Mouse (Mus musculus): Measurements from ENCODE around the gene Tbx20. TPM values are rescaled to one million over a fixed set of nuclear protein-coding genes. Genes with fewer than 3 reads are reported as not detected.
A peak's percentile ranks its signal among the peaks of the same experiment; 100 is the strongest.

Gene Tbx20
- polyA plus RNA-seq (2015; fragmentation: Nextera tagmentation; extraction: Ambion mirVana), result 0.15 and 0.30 TPM in 2 replicates

DNA sequence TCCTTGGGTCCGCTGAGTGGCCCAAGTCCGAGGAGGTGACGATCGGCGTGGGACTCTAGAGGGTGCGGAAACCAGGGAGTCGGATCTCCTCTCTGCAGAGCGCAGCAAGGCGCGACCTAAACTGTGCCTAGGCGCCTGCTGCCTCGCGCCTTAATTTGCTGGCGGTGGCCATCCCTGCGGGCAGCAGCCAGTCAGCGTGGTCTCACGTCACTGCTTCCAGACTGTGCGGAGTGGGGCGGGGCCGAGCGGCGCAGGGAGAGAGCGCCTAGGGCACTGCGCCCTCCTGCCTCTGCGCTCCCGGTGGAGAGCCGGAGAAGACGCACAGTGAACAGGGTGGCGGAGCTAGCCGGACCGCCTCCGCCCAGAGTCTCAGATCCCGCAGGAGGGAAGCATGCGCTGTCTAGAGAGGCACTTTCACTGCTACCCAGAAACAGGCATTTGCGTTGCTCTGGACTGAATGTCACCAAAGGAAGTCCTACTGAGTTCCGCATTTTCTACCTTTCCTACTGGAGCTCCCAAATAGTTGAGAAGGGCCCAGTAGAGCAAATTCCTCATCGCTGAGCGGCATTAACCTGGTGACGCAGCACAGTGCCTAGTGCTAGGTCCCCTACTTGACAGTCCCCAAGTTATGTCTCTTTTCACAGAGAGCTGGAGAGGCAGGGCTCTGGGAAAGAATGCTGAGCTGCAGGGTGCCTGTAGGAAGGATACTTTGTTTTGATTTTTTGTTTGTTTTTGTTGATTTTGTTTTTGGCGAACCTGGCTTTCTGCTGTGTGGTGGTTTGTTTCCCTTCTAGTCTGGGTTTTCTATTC lies at the start of gene Tbx20:
TSS of gene Tbx20 (minus strand) at position 144 of the 810 bp plus-strand sequence.
- peak within 1 kb of the TSS; percentile 44 for H3K4me2 ChIP-seq (ENCODE audit: low read depth, low read length)
- H3K4me1 ChIP-seq (ENCODE audit: control insufficient read depth, insufficient read depth, low read length), result peaks cover 5% of the 10 kb centered on the region; the same call in 1 of the 2 replicates
- peak within 1 kb of the TSS; percentile 30 for H3K4me3 ChIP-seq (replicated peaks; ENCODE audit: low read length)
- H3K27me3 ChIP-seq (ENCODE audit: control insufficient read depth, insufficient read depth, low read length), result peaks cover 88% of the 10 kb centered on the region
- no peaks in the 10 kb centered on the region for H3K9me3 ChIP-seq (replicated peaks; ENCODE audit: control insufficient read depth, low read length)
- H3K36me3 ChIP-seq (ENCODE audit: control insufficient read depth, insufficient read depth, low read length), result no peaks in the 10 kb centered on the region
- H3K27ac ChIP-seq (ENCODE audit: low read length), result no peak within 1 kb of the TSS
- ATAC-seq (ENCODE audit: insufficient read depth, low FRiP score), result peak; percentile 89
- H3K9ac ChIP-seq (ENCODE audit: low read length), result no peak within 1 kb of the TSS
- 1% methylated on average over 40 of the region's 40 CpGs for WGBS

DNA sequence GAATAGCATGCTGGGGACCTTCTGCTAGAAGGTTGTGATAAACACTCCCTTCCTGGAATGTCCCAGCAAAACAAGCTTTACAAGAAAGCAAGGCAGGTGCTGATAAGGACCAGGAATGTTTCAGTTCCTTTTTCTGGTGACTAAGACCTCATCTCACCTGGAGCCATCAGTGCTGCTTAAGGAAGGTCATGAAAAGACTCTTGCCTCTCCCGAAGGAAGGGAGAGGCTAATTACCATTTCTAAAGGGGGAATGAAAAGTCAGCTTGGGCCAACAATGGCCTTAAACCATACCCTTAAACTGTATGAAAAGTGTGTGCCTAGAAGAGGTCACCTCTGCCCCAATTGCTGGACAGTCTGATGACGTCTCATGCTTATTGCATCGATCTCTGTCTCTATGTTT lies 44.4 kb upstream of the Tbx20 start:
- 80% methylated on average over 3 of the region's 3 CpGs for WGBS
- no peak overlapping the region for H3K27ac ChIP-seq (ENCODE audit: low read length)
- no peaks in the 10 kb centered on the region for H3K27me3 ChIP-seq (ENCODE audit: control insufficient read depth, insufficient read depth, low read length)
- H3K9me3 ChIP-seq (replicated peaks; ENCODE audit: control insufficient read depth, low read length), result no peaks in the 10 kb centered on the region
- no peaks in the 10 kb centered on the region for H3K4me1 ChIP-seq (ENCODE audit: control insufficient read depth, insufficient read depth, low read length)
- H3K9ac ChIP-seq (ENCODE audit: low read length), result no peak overlapping the region
- H3K36me3 ChIP-seq (ENCODE audit: control insufficient read depth, insufficient read depth, low read length), result no peaks in the 10 kb centered on the region
- H3K4me2 ChIP-seq (ENCODE audit: low read depth, low read length), result no peak overlapping the region
- H3K4me3 ChIP-seq (replicated peaks; ENCODE audit: low read length), result no peak overlapping the region
- no peak for ATAC-seq (ENCODE audit: insufficient read depth, low FRiP score)

DNA sequence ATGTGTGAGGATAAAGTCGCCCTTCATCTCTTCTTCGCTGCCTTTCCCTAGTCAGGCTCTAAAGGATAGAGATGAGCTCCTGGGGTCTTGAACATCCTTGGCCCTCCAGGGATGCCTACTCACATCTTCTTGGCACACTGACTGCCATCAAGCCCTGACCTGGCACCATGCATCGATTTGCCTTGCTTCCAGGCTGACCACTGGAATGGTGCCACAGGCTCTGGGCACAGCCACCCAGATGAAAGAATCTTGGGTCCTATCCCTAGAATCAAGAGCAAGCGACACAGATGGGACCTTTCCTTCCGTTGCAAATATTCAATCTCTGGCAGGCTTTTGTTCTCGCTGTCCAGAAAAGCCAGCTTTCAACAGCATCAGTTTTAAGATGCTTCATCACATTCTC lies 38.4 kb upstream of the Tbx20 start:
- Histone ChIP-seq H3K4me1 (ENCODE audit: control insufficient read depth, insufficient read depth, low read length) (no peaks in the 10 kb centered on the region), H3K27me3 (ENCODE audit: control insufficient read depth, insufficient read depth, low read length) (no peaks in the 10 kb centered on the region), H3K4me2 (ENCODE audit: low read depth, low read length) (no peak overlapping the region), H3K9ac (ENCODE audit: low read length) (no peak overlapping the region), H3K36me3 (ENCODE audit: control insufficient read depth, insufficient read depth, low read length) (no peaks in the 10 kb centered on the region), H3K9me3 (replicated peaks; ENCODE audit: control insufficient read depth, low read length) (no peaks in the 10 kb centered on the region), H3K27ac (ENCODE audit: low read length) (no peak overlapping the region), H3K4me3 (replicated peaks; ENCODE audit: low read length) (no peak overlapping the region)
- 91% methylated on average over 6 of the region's 6 CpGs for WGBS
- ATAC-seq (ENCODE audit: insufficient read depth, low FRiP score), result no peak

DNA sequence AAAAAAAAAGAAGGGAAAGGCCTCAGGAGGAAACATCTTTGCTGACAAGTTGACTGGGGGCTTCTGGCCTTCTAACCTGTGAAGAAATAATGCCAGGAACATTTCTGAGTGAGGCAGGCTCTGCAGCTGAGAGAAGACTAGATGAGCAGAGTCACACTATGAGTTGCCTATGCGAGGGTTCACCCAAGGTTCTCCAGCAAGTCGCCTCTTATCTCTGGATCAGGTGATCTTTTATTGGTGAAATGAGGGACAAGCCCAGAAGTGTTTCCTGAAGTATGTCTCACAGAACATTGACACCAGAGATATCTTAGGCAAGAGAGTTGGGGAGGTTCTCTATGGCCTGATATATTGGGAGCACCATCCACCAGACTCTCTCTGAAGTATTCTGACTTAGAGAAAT lies 18.0 kb upstream of the Tbx20 start:
- H3K9me3 ChIP-seq (replicated peaks; ENCODE audit: control insufficient read depth, low read length), result no peaks in the 10 kb centered on the region
- no peak overlapping the region for H3K4me3 ChIP-seq (replicated peaks; ENCODE audit: low read length)
- no peaks in the 10 kb centered on the region for H3K27me3 ChIP-seq (ENCODE audit: control insufficient read depth, insufficient read depth, low read length)
- H3K27ac ChIP-seq (ENCODE audit: low read length), result no peak overlapping the region
- no peak overlapping the region for H3K4me2 ChIP-seq (ENCODE audit: low read depth, low read length)
- ATAC-seq (ENCODE audit: insufficient read depth, low FRiP score), result no peak
- H3K9ac ChIP-seq (ENCODE audit: low read length), result no peak overlapping the region
- 84% methylated on average over 2 of the region's 2 CpGs for WGBS
- no peaks in the 10 kb centered on the region for H3K4me1 ChIP-seq (ENCODE audit: control insufficient read depth, insufficient read depth, low read length)
- H3K36me3 ChIP-seq (ENCODE audit: control insufficient read depth, insufficient read depth, low read length), result no peaks in the 10 kb centered on the region

DNA sequence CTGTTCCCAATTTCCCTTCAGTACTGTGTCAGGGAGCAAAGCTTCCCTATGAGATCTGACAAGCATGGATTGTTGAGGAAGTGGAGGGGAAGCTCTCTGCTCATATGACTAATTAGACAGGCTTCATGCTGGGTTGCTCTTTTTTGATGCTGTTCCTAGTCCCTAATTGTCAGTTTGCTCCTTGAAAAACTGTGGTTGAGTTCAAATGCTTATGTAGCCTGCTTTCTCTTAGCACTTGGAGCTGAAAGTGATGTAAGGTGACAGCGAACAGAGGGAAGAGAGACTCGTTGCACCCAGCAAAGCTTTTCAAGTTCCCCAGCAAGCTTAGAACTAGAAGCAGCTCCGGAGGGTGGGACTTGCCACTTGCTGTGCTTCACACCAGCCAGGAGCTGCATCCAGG lies 15.3 kb upstream of the Tbx20 start:
- H3K36me3 ChIP-seq (ENCODE audit: control insufficient read depth, insufficient read depth, low read length), result no peaks in the 10 kb centered on the region
- ATAC-seq (ENCODE audit: insufficient read depth, low FRiP score), result no peak
- H3K4me2 ChIP-seq (ENCODE audit: low read depth, low read length), result no peak overlapping the region
- no peak overlapping the region for H3K9ac ChIP-seq (ENCODE audit: low read length)
- no peaks in the 10 kb centered on the region for H3K4me1 ChIP-seq (ENCODE audit: control insufficient read depth, insufficient read depth, low read length)
- WGBS, result 55% methylated on average over 3 of the region's 3 CpGs
- no peaks in the 10 kb centered on the region for H3K9me3 ChIP-seq (replicated peaks; ENCODE audit: control insufficient read depth, low read length)
- H3K4me3 ChIP-seq (replicated peaks; ENCODE audit: low read length), result no peak overlapping the region
- H3K27me3 ChIP-seq (ENCODE audit: control insufficient read depth, insufficient read depth, low read length), result no peaks in the 10 kb centered on the region
- H3K27ac ChIP-seq (ENCODE audit: low read length), result no peak overlapping the region

DNA sequence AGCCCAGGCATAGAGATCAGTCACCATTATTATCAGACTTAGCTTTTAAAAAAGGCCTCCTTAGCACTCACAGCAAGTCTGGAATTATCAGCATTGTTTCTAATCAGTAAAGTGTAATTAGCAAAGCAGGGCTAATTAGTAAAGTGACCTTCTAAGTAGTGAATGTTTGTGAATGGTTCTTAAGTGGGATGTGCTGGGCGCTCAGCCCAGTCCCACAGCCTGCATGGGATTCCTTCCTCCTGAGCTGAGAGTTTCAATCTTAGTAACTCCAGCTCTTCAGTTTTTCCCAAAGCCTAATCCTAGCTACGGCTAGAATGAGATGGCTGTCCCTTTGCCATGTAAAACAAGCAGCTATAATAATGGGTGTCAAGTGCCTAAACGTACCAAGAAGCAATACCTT lies 8.2 kb upstream of the Tbx20 start:
- Histone ChIP-seq H3K4me2 (ENCODE audit: low read depth, low read length) (no peak overlapping the region), H3K9ac (ENCODE audit: low read length) (no peak overlapping the region), H3K27ac (ENCODE audit: low read length) (no peak overlapping the region), H3K9me3 (replicated peaks; ENCODE audit: control insufficient read depth, low read length) (no peaks in the 10 kb centered on the region), H3K27me3 (ENCODE audit: control insufficient read depth, insufficient read depth, low read length) (peaks cover 52% of the 10 kb centered on the region), H3K4me3 (replicated peaks; ENCODE audit: low read length) (no peak overlapping the region), H3K4me1 (ENCODE audit: control insufficient read depth, insufficient read depth, low read length) (peaks cover 9% of the 10 kb centered on the region), H3K36me3 (ENCODE audit: control insufficient read depth, insufficient read depth, low read length) (no peaks in the 10 kb centered on the region)
- ATAC-seq (ENCODE audit: insufficient read depth, low FRiP score), result no peak
- 40% methylated on average over 3 of the region's 3 CpGs for WGBS

DNA sequence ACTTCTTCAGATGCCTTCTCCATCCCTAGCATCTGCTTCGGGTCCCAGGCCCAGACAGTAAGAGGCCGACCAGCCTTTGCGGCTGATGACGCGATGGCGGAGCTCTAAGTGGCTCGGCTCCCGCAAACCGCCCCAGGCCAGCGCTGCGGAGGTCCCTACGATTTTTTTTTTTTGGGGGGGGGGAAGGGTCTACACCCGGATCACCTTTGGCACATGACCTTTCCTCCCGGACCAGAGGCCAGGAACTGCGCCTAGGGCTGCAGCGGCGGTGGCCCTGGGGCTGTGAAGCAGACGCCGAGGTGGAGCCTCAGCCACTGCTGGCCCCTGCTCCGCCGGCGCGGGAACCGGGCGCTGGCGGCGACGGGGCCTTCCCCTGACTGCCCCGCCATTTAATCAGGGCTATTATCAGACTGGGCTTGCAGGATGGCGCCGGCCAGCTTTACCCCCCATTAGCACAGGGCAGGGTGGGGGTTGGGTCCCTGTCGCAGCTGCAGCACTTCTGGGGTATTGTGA lies 6.9 kb upstream of the Tbx20 start:
- Histone ChIP-seq H3K4me2 (ENCODE audit: low read depth, low read length) (peak overlapping the region; percentile 60), H3K4me1 (ENCODE audit: control insufficient read depth, insufficient read depth, low read length) (peaks cover 9% of the 10 kb centered on the region), H3K9ac (ENCODE audit: low read length) (no peak overlapping the region), H3K9me3 (replicated peaks; ENCODE audit: control insufficient read depth, low read length) (no peaks in the 10 kb centered on the region), H3K27me3 (ENCODE audit: control insufficient read depth, insufficient read depth, low read length) (peaks cover 62% of the 10 kb centered on the region), H3K4me3 (replicated peaks; ENCODE audit: low read length) (peak overlapping the region; percentile 40), H3K36me3 (ENCODE audit: control insufficient read depth, insufficient read depth, low read length) (no peaks in the 10 kb centered on the region), H3K27ac (ENCODE audit: low read length) (no peak overlapping the region)
- WGBS, result under 1% methylated on average over 32 of the region's 32 CpGs
- ATAC-seq (ENCODE audit: insufficient read depth, low FRiP score), result 0 out of 2 replicates have a peak, but pooled peaks have one; percentile 54

DNA sequence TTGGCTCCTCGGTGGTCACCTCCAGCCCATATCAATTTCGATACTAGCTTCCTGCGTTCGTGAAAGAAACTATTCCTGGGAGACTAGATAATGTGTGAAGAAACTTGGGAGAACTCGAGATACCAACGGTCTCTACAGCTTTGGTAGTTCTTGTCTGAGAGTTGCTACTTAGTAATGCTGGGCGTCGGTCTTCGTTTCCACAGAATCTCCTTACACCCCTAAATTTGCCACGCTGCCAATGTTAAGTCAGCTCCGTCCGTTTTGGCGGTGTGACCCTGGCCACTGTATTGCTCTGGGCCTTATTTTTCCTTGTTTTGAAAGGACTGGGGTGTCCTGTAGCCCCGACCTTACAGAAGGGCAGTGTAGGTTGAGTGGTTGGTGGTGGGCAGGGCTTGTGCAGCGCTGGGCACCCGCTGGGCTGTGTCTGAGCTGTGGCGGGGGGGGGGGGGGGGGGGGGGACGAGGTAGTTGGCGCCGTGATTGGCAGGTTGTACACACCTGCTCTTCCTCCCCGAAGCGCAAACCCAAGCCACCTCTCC lies 6.4 kb upstream of the Tbx20 start:
- H3K4me1 ChIP-seq (ENCODE audit: control insufficient read depth, insufficient read depth, low read length), result peaks cover 9% of the 10 kb centered on the region

DNA sequence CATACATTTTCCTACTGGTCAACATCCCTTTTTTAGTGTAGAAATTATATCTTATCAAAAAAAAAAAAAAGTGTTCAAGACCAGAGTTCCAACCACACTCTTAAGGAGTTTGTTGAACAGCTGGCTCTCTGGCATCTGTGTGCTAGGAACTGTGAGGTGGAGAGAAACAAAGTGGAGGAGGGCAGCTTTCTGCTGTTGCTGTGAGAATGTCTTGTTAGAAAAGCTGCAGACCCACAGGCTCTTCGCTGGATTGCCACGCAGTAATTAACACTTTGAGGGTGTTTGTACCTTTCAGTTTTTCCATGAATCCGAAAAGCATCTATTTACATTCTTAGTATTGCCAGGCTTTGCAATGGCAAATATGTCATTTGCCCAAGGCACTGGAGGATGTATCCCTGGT lies 5.9 kb upstream of the Tbx20 start:
- H3K9ac ChIP-seq (ENCODE audit: low read length), result no peak overlapping the region
- H3K9me3 ChIP-seq (replicated peaks; ENCODE audit: control insufficient read depth, low read length), result no peaks in the 10 kb centered on the region
- no peak overlapping the region for H3K27ac ChIP-seq (ENCODE audit: low read length)
- no peak overlapping the region for H3K4me2 ChIP-seq (ENCODE audit: low read depth, low read length)
- WGBS, result 12% methylated on average over 3 of the region's 3 CpGs
- peaks cover 9% of the 10 kb centered on the region for H3K4me1 ChIP-seq (ENCODE audit: control insufficient read depth, insufficient read depth, low read length)
- no peak overlapping the region for H3K4me3 ChIP-seq (replicated peaks; ENCODE audit: low read length)
- no peak for ATAC-seq (ENCODE audit: insufficient read depth, low FRiP score)
- H3K36me3 ChIP-seq (ENCODE audit: control insufficient read depth, insufficient read depth, low read length), result no peaks in the 10 kb centered on the region
- H3K27me3 ChIP-seq (ENCODE audit: control insufficient read depth, insufficient read depth, low read length), result peaks cover 70% of the 10 kb centered on the region

More for the DNA sequence above, 6.4 kb upstream of the Tbx20 start:
- WGBS, result 3% methylated on average over 18 of the region's 22 CpGs
- Histone ChIP-seq H3K27ac (ENCODE audit: low read length) (no peak overlapping the region), H3K9ac (ENCODE audit: low read length) (no peak overlapping the region), H3K27me3 (ENCODE audit: control insufficient read depth, insufficient read depth, low read length) (peaks cover 65% of the 10 kb centered on the region), H3K4me3 (replicated peaks; ENCODE audit: low read length) (peak overlapping the region; percentile 40), H3K4me2 (ENCODE audit: low read depth, low read length) (peak overlapping the region; percentile 60), H3K36me3 (ENCODE audit: control insufficient read depth, insufficient read depth, low read length) (no peaks in the 10 kb centered on the region), H3K9me3 (replicated peaks; ENCODE audit: control insufficient read depth, low read length) (no peaks in the 10 kb centered on the region)
- ATAC-seq (ENCODE audit: insufficient read depth, low FRiP score), result 0 out of 2 replicates have a peak, but pooled peaks have one; percentile 38

All from stomach, embryonic 16.5 days (tissue).